Mouse (Mus musculus) retina, embryonic 14.5 days (tissue): ENCODE data around the gene Spred2.

Experiments
- DNase-seq: peaks from one replicate; pipeline ENCODE4 v3.0.0-alpha.2; 2015; ENCODE audit warnings: low spot score

The Spred2 gene

DNA sequence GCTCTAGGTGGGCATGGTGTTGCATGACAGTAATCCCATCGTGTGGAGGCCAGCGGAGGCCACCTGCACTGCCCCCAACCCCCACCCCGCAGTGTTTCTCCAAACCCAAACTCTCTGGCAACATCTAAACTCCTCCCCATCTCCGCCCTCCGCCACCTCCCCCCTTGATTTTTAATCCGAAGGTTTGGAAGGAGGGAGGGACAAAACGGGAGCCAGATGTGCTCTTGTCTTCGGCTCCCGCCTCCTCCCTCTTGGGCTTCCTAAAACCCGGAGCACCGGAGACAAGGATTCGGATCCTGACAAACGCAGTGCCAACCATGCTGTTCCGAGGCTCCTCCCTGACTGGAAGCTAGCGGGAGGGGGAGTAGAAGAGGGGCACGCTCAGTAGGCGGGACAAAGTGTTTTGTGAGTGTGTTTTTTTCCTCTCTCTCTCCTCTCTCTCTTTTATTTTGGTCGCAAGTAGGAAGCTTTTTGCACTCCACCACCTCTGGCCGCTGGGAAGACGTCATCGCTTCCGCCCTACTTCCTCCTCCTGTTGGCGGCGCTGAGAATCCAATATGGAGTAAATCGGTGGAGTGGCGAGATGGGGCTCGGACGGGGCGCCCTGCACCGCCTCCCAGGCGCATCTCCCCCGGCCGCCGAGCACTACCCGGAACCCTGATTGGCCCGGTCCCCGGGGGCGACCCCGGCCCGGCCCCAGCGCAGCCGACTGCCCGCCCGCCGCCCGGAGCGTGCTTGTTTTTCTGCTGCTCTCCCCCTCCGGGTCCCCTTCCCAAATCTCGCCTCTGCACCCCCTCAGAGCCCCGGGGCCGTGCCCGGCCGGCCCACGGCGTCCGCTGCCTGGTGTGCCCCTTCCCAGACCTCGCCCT is at the start of gene Spred2:
TSS of gene Spred2 (plus strand) at position 488 of the 869 bp plus-strand sequence.
- peak; percentile 85 for DNase-seq

DNA sequence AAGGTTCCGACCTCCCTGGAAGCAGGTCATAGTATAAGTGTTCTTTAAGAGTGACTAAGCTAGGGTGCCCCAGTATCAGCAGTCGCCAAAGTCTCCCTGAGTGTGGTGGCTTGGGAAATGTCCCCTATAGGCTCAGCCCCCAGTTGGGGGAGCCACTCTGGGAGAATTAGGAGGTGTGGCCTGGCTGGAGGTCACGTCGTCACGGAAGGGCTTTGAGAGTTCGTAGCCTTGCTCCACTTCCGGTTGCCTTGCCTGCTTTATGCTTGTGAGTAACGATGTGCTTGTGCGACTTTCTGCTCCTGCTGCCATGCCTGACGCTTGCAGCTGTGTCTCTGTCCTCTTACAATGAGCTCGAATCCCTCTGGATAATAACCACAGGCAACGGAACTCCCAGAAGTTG is 48.6 kb upstream of the Spred2 start:
- no peak for DNase-seq

DNA sequence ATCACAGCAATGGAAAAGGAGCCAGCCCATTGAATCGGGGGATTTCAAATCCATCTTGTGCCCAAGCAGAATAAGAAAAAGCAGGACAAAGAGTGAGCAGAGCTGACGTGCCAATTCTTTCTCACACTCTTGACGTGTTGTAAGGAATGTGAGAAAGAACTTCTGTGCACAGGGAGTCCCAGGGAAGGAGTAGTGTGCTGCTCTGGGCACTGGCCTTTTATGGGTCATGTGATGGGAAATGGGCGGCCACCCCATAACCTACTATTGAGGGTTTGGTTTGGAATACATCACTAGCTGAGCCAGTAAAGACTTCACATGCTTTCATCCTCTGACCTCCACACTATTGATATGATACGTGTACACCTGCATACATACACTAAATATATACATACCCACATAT is 48.2 kb upstream of the Spred2 start:
- DNase-seq, result no peak

DNA sequence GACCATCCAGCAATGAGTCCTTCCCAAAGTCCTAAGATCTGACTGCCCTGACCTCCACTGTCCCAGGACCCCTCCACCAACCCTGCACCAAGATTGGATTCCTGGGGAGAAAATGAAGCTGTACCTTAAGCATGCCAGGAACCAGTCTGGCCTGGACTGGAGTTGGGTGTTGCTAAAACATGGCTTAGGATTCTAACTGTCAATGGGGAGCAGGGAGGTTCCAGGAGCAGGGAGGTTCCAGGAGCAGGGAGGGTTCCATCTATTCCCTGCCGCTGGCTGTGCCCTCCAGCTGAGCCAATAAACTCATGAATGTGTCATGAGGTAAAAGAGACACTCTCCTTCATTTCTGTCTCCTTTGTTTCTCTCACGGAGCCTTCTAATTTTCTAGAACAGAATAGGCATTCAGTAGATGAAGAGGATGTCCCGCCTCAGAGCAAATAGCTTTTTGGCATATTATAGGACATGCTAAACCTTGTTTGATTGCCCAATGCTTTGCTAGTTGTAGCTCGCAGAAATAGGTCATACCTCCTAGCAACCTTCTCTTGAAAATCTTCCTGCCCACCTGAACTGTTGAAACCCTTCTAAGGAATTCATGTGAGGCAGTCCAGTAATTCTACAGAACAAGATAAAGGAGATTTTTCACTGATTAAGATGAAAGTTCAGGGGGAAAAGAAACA is 46.8 kb upstream of the Spred2 start:
- DNase-seq, result peak; percentile 10

DNA sequence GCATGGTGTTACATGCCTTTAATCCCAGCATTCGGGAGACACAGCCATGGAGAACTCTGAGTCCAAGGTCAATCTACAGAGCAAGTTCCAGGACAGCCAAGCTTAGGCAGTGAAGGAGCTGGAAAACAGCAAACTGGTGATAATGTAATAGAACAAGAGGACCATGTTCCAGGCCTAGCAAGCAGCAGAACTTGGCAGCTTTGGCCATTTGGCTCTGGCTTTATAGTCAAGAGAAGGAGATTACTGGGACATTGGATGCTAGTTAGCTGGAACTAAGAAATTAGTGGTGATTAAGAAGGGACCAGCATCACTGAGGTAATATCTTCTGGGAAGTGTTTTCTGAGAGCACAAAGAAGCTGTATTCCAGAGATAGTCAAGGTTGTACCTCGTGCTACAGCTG is 42.8 kb upstream of the Spred2 start:
- DNase-seq, result no peak

DNA sequence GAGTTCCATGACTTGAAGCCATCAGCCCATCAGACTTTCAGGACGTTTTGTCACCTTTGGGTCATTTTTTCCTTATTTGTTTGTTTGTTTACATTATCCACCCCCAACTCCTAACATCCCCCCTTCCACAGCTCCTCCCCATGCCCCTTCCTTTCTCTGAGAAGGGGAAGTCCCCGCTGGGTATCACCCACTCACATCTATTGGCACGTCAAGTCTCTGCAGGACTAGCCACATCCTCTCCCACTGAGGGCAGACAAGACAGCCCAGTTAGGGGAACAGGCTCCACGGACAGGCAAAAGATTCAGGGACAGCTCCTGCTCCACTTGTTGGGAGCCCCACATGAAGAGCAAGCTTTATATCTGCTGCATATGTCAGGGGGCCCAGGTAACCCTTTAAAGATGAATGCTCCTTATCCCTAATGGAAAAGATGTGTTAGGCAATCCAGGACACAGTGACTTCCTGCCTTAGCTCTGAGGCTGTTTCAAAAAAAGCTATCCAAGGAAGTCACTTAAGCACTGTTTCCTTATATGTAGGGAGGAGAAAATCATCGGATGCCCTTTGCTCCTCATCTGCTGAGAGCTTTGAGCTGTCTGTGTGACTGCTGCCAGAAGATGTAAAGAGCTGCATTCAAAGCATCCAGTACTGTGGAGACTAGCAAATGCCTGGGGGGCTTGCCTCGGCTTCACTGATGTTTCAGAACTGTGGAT is 33.3 kb upstream of the Spred2 start:
- no peak for DNase-seq

DNA sequence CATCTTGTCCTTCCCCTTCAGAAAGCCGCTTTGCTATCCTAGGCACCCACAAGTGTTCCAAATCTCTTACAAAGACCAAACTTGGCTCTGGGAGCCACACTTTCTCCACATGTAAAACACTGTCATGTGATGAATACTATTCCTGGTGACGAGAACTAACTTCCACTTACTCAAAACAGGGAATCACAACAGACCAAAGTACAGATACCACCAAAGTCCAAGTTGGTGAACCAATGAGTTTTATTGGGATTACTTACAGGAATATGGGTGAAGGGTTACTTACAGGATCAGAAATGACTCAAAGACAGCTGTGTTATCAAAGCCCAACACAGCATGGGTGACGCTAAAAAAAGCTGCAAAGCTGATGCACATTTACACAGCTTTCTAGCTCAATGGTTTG is 30.9 kb upstream of the Spred2 start:
- no peak for DNase-seq

DNA sequence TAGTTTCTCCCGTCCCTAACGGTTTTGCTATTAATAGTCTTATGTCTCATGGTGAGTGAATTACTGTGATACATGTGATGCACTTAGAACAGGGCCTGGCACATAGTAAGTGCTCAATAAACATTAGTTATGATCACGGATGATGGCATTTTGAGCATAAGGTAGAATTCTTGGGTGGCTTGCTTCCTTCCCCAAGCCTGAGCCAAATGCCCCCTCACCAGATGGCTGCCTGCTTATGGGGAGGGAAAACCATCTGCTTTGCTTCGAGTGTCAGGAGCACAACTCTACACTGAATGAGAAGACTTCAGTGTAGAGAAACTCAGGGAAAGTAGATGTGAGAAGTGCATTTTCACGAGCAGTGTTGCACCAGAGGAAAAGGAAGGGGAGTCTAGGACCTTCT is 24.6 kb upstream of the Spred2 start:
- no peak for DNase-seq

DNA sequence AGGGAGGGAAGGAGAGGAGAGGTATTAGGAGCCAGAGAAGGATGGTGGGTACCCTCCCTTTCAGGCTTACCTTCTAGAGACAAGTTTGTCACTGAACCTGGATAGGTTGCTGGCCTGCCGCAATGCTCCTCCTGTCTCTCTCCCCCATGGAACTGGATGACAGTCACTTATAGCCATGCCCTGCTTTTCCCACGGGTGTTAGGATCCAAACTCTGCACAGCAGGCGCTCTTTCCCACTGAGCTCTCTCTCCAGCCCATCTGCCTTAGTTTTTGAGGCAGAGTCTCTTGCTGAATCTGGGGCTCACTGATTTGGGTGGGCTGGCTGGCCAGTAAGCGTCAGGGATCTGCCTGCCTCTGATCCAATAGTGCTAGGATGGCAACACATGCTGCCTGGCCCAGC is 23.5 kb upstream of the Spred2 start:
- DNase-seq, result no peak

DNA sequence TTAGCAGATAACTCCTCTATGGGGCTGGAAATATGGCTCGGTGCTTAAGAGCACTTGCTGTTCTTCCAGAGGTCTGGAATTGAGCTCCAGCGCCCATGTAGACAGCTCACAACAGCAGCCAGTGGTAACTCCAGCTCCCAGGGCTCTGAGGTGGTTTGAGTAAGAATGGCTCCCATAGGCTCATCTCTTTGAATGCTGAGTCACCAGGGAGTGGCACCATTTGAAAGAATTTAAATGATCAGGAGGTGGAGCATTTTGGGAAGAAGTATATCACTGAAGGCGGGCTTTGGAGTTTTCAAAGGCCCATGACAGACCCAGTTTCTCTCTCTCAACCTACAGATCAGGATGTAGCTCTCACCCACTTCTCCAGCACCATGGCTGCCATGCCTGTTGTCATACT is 13.0 kb upstream of the Spred2 start:
- DNase-seq, result no peak

DNA sequence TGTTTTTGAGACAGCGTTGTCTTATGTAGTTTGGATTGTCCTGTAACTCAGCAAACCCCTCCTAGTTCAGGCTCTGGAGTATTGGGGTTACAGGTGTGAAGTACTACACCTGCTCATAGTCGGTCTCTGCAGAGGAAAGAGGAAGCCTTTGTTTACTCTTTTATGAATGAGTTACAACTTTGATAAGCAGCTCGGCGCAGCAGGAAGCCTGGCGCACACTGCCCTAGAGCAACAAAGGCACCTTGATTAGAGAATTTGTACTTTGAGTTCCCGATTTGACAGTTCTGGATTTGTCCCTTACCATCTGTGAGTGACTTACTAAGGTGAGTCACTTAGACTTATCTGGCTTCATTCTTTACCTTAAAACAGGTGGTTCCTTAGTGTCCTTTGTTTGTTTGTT is 12.0 kb upstream of the Spred2 start:
- no peak for DNase-seq

DNA sequence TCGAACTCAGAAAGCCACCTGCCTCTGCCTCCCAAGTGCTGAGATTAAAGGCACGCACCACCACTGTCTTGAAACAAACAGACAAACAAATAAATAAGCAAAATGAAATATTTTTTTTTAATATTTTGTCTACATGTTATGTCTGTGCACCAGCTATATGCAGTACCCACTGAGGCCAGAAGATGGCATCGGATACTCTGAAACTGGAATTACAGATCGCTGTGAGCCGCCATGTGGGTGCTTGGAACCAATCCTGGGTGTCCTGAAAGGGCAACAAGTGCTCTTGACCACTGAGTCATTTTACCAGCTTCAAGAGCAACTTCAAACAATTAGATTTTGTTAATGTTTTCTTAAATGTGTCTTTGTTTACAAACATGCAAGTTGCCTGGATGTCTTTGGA is 11.5 kb upstream of the Spred2 start:
- DNase-seq, result no peak

DNA sequence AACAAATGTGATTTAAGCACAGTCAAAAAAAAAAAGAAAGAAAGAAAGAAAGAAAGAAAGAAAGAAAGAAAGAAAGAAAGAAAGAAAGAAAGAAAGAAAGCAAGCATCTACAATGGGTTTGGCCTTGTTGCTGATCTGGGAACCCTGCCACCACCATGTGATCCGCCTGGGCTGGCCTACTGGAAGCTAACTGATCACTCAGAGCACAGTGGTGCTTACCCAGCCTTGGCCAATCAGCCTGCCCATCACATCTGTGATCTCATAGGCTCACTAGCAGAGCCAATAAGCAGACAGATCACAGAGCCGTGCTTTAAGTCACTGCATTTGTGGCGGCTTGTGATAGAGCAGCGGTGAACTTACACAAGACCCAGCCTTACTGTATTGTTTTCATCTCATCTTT is 10.4 kb upstream of the Spred2 start:
- no peak for DNase-seq

DNA sequence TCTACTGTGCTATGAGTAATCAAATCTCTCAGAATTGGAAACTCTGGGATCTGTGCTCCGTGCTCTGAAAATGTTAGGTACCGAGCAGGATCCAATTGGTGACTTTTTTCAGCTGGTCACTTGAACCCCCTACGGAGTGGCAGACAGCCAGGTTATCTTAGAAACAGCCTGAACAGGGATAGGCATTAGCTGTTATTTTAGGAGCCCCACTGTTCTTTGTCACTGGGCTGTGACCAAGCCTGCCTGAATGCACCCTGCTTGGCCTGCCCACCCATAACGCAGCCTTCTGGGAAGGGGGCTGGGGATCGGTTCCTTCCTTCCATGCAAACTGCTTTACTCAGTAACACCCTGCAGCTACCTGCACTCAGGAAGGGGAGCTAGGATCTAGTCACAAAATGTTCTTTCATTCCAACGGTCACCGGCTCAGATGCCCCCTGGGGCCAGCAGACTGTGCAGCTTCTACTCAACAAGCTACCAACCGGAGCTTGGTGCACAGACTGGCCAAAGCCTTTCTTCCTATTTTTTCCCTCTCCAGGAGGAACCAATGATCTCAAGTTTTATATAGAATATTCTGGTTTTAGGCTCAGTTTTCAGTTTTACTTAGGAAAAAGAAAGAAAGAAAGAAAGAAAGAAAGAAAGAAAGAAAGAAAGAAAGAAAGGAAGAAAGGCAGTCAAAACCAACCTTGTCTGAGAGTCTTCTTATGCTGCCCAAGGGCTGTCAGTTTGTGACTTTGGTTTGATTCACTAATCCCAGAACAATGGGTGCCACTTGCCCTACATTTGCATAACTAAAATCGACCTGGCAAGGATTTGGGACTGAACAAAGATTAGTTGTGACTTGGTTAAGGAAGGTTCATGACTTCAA is 6.6 kb upstream of the Spred2 start:
- DNase-seq, result no peak

DNA sequence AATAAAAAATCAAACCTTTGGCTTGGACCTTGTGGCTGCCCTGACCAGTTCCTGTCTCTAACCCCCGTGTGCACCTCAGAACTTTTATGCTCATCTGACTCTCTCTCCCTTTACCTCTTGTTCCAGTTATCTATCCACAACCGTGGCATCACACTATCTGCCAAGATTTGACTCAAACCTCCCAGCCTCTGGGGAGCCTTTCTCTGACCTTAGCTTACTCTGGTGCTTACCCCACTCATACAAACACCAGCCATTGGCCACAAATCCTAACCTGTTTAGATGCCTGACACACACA is 6.0 kb upstream of the Spred2 start:
- no peak for DNase-seq

DNA sequence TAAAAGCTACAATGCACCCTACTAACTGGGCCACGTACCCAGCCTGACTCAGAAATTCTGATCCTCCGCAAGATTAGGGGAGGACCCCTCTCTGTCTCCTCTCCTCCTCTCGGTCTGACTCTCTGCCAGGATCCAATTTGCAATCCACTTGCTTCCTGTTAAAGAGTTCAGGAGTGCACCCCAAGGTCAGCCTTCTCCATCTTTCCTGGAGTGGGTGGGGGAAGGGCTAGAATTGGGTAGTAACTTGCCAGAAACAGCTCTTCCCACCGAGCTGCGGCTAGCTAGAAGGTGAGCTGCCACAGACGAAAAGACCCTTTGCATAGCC is 4.8 kb upstream of the Spred2 start:
- DNase-seq, result peak; percentile 55

DNA sequence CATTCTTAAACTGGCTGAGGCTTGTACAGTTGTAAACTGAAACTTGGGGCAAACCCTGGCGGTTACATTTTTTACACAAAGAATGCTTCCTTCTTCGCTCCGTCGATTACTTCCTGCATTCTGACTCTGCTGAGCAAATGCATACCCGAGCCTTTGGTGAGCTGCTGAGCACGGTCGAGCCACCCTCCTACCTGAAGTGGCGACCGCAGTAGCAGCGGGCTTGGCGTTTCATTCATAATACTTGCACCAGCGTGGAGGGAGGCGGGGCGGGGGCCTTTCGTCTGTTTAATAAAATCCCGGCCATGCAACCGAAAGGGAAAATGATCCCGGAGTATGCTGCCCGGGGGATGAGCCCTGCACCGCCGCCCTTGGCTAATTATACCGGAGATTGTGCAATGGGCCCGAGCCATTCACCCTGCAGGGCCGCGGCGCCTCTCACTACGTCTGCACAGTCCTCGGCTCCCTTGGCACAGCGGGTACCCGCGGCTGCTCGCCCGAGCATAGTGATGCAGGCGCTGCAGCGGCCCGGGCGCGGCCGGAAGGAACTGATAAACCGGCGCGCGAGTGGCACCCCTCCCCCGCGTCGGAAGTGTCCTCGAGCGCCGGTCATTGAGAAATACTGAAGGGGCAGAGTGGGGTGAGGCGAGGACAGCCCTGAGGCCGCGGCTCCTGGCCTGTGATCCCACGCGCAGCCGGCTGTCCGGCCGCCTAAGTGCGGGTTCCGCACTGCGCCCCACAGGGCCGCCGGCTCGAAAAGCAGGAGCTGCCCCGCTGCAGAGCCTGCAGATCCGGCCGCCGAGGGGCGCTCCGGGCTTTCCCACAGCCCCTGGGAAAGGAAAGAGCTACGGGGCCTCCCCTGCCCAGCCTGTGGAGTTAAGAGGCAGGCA is 4.1 kb upstream of the Spred2 start:
- DNase-seq, result peak; percentile 85

DNA sequence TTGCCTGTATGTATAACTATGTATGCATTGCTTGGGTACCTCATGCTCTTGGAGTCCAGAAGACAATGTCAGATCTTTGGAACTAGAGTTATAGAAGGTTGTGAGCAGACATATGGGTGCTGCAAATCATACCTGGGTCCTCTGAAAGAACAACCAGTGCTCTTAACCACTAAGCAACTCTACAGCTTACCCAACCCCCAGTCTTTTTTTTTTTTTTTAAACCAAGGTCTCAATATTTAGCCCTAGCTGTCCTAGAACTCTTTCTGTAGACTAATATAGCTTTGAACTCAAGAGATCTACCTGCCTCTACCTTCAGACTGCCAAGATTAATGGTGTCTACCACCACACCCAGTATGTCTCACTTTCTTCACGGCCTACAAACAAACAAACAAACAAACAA is 2.5 kb upstream of the Spred2 start:
- no peak for DNase-seq

DNA sequence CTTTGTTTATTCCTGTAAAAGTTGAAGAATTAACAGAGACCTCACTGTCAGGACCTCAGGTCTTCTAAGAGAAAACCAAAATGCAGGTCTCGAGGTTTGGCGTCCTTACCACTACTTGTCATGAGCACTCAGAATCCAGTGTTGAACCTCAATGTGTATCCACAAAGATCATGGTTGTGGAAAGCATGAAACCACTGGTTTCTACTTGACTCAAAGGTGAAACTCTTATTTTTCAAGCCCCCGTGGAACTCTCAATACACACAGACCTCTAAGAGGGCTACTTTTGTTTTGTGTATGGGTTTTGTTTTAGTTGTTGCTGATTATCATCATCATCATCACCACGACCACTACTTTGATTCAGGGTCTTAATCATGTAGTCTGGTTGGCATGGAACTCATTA is 2.0 kb upstream of the Spred2 start:
- no peak for DNase-seq

DNA sequence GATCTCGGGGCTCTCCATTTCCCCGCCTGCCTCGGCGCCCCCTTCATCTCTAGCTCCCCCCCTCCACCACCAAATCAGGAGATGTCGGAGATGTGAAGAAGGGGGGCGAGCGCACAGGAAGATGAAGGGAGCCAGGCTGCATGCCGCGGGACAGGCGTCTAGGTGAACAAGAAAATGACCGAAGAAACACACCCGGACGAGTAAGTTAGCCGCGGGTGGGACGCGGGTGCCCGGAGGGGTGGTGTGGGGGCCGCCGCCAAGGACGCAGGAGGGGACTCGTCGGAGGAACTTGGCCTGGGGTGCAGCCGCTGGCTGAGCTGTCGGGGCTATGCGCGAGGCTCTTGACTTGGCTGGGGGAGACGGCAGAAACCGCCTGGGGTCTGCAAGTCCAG is 578 bp downstream of the Spred2 start:
- DNase-seq, result peak; percentile 52
